Mouse (Mus musculus) layer of hippocampus, adult 11-12 months (tissue): ENCODE data around the gene Fbxw10.
A peak's percentile ranks its signal among the peaks of the same experiment; 100 is the strongest.

ENCODE experiments used
- DNase-seq: peaks from one replicate; pipeline ENCODE4 v3.0.0; 2022; ENCODE audit warnings: low spot score

The Fbxw10 gene

GRCm38 (mm10) chr11:62909720-62910306 is 62.9 kb downstream of the Fbxw10 start:
- no peak for DNase-seq

DNA sequence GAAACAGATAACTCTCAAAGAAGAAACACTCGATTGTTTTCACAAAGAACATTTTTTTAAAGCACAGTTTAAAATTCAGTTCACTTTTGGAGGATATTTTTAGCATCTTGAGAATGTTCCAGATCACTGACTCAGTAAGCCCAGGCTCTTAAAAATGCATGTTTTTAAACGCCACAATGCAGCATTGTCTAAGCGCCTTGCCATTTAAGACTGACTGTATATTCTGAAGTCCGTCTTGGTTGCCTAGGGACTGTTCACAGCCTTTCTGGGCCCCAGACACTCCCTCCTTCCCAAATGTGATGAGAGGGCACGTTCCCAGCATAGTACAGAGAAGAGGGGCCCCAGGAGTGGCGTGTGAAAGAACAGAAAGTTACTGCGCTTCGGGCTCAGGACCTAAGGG is 64.5 kb downstream of the Fbxw10 start:
- DNase-seq, result no peak

GRCm38 (mm10) chr11:62913141-62913540 is 66.3 kb downstream of the Fbxw10 start:
- no peak for DNase-seq

GRCm38 (mm10) chr11:62914532-62914931 is 67.7 kb downstream of the Fbxw10 start:
- no peak for DNase-seq

- no peak for DNase-seq
Measured at GRCm38 (mm10) chr11:62915486-62915885, 68.6 kb downstream of the Fbxw10 start.

- no peak for DNase-seq
Measured at GRCm38 (mm10) chr11:62916765-62917164, 69.9 kb downstream of the Fbxw10 start.

DNA sequence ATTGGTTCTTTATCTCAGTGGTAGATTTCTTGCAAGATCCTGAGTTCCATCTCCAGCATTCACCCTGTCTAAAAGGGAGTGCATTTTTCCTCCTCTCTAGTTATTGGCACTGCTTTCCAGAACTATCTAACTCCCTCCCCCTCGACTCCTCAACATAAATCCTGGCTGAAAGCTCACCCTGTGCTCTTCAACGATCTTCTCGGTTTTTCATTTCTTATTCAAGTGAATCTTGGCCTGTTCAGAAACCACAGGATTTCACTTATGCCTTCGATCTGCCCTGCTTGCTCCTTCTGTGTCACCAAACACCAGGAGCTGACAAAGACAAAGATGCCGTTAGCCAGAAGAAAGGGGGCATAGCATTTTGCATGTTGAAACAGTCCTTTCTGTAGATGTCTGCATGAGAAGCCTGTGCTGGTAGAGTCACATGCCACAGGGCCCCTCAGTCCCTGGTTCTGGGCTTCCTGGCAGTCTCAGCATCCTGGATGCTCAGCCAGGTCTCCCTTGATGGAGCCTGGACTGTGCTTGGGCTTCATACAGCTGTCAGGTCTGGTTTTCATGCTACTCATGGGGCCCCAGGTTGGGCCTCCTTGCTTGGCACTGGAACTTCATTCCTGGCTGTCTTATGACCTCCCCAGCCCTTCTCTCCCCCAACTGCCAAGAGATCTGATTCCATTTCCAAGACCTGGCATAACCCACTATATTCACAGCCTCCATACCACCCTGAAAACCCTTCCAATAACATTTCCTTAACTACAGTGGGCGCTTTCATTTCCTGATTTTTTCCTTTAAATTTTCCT is 73.3 kb downstream of the Fbxw10 start:
- no peak for DNase-seq

DNA sequence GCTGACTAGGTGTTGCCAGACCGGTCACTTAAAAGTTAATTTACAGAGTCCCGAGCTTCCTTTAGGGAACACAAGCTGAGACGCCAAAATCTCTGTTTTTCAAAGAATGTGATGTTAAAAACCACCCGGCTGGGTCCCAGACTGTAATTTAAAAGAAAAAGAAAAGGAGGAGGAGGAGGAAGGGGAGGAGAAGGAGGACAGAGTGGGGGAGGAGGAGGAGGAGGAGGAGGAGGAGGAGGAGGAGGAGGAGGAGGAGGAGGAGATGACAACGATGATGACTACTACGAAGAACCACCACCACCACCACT is 73.8 kb downstream of the Fbxw10 start:
- DNase-seq, result no peak

DNA sequence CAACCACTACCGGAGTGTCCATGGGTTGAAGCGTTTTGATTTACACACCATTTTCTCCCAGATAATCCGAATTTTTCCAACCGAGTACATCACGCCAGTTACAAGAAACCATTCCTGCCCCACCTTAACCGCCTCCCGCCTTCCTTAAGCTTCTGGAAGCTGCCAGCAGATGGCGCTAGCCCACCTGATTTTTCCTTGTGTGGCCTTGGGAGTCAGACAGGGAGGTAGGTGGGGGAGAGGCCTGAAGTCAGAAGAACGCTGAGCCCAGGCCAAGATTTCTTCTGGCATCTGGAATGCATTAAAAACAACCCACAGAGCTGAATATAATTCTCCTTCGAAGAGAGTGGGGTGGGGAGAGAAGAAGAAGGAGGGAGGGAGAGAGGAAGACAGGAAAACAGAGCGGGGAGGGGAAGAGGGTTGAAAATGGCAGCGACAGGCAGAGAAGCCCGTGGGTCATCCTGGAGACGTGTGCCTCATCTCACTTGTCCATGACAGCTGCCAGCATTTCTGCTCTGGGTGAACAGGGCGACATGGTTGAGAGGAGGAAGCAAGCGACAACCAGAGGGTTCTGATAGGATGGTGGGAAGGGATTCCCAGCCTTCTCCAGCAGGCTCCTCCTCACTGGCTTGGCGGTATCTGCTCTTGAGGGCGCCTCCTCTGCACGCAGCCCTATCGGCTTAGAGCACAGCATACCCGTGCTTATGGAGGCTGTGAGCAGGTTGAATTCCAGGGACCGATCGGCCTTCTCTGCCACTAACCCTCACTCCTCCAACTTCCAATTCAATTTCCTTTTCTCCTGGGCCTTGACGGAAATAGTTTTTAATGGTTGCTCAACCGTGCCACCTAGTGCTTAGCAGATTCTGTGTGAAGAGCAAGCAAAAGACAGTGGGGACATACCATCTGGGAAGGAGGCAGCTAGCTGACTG is 74.4 kb downstream of the Fbxw10 start:
- peak; percentile 93 for DNase-seq

GRCm38 (mm10) chr11:62924091-62924761 is 77.4 kb downstream of the Fbxw10 start:
- no peak for DNase-seq
